Mouse (Mus musculus): ENCODE data around the gene Aldh8a1.

- no peak for TF ChIP-seq CTCF (IDR thresholded peaks at IDR 0.05; ENCODE audit: extremely low read depth, insufficient read depth, insufficient read length, insufficient replicate concordance)
- TF ChIP-seq POLR2A (IDR thresholded peaks at IDR 0.05; ENCODE audit: low read depth, low read length) = no peak
These were observed 22.5 kb downstream of the Aldh8a1 start for GRCm38 (mm10) chr10:21399622-21400021.
